Mouse (Mus musculus) layer of hippocampus, postnatal 14 days (tissue): ENCODE data around the gene Phactr3. TPM values are rescaled to one million over a fixed set of nuclear protein-coding genes. Genes with fewer than 3 reads are reported as not detected.

Source experiments
- DNase-seq, 2 experiments: peaks; one replicate each; pipeline ENCODE4 v3.0.0; 2021 to 2022; ENCODE audit warnings: low spot score in 2 of 2, mixed read lengths in 1 of 2
- total RNA-seq, 2 experiments: library from RNA; stranded (reverse); gene quantifications; 2 replicates each; pipeline ENCODE4 v1.2.3; 2021

Gene Phactr3
- total RNA-seq, 2 experiments from 2014 or later, result 134 to 144 TPM

DNA sequence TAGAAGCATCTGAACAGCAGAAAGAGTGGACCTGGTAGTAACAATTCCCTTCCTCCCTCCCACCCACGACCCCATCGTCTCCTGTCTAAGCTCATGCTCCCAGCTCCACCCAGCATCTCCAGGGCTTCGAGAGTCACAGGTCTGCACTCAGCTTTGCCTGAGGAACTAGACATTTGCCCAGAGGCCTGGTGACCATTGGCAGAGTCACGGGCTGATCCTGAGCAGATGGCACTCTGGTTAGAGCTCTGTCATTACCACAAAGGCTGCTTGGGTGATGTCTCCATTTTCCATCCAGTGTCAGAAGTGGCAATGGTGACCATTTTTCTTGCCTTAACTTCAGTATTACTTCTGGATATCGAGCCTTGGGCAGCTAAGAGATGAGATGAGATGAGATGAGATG lies 127.1 kb downstream of the Phactr3 start:
- DNase-seq, result no peak

DNA sequence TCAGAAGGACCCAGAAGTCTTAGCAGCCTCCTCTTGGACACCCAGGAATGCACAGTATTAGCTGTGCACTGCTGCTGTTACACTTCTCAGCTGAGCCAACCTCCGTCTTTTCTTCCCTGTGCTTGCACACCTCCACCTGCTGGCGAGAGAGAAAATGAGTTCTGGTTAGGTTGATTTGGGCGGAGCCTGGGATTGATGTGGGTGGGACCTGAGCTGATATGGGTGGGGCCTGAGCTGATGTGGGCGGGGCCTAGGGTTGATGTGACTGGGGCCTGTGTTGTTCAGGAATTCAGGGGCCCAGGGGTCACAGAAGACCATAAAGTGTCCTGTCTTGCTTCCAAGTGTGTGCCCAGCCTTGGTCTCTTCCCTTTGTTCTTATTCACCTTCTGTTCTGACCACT lies 128.0 kb downstream of the Phactr3 start:
- DNase-seq, result no peak

DNA sequence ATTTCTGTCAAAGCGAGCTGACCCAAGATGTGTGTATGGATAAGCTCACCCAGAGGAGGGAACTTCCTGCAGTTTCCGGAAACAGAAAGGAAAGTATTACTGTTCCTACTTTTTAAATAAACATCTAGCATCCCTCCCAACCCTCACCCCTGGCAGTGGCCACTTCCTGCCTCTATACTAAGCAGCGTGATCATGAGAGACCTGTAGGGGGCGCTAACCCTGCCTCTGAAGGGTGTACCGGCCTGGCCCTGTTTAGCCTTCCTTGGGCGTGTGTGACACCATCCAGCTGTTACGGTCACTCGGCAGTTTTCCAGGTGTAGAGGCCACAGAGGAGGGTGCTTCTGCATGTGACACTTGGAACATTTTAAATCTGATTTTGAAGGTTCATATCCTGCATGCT lies 128.5 kb downstream of the Phactr3 start:
- no peak for DNase-seq

DNA sequence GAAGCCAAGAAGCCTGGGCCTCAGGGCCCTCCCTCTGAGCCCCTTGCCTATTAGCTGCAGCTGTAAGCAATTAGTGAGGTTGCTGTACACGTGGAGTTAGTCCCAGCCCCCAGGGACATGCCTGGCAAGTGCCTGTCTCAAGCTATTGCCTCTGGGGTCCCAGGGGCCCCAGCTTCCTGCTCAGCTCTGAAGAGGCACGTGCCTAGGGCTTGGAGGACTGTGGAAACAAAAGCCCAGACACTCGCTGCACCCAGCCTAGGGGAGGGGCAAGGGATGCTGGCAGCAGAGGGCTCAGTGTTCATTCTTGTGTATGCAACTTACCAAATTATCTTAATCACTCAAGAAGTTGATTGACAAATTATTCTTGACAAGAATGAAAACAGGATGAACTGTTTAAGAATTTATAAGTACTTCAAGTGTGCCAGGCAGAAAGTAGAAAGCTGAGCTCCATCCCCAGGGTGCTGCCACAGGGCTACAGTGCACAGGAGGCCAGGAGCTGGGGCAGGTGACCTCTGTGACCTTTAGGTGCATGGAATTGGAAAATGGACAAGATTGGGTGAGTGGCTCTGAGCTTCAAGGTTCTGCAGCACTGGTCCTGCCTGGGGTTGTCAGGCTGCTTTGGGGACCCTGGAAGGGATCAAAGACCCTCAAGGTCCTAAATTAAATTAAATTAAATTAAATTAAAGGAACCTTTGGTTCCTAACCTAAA lies 138.5 kb downstream of the Phactr3 start:
- DNase-seq, result no peak

DNA sequence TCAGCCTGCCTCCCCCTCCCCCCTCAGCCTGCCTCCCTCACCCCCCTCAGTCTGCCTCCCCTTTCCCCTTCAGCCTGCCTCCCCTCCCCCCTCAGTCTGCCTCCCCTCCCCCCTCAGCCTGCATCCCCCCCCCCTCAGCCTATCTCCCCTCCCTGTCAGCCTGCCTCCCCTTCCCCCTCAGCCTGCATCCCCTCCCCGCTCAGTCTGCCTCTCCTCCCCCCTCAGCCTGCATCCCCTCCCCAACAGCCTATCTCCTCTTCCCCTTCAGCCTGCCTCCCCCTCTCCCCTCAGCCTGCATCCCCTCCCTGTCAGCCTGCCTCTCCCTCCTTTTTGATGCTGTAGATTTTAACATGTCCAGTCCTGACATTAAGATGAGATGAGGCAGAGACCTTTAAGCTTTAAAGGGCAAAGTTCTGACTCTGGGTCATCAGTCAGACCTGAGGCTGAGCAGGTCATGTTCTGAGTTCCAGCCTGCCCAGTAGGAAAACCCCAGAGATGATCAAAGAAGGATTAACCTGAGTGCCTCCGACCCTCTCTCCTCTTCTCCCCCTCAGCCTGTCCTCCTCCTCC lies 139.3 kb downstream of the Phactr3 start:
- no peak for DNase-seq

DNA sequence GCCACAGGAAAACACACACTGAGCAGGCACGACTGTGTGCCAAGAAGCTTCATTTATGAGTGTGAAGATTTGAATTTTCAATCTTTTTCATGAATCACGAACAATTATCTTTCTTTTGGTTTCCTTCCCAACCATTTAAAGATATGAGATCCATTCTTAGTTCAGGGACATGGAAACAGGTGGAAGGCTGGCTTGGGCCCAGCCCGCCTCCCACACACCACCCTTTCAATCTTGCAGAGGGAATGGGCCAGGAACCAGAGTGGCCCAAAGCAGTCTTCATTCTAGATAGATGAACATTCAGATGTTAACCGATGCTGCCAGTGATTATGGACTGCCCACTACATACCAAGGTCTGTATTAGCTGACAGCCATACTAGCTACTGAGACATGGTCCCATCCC lies 144.3 kb downstream of the Phactr3 start:
- DNase-seq, result no peak

DNA sequence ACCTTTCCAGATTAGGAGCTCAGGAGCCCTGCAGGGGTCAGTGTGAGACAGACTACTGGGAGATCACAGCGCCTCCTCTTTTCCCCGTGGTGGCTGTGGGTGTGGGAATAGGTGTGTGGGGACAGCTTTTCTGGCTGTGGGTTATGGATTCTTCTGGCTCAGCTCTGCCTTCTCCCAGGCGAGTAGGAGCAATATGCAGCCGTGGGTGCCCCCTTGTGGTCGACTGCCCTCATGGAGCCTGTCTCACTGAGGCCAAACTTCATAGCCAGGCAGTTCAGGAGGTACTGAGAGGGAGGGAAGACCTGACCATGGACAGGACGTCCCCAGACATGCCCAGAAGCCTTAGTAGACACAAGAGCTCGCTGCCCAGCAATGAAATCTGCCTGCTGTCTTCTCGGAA lies 145.6 kb downstream of the Phactr3 start:
- DNase-seq, result peak; percentile 87 to 92

DNA sequence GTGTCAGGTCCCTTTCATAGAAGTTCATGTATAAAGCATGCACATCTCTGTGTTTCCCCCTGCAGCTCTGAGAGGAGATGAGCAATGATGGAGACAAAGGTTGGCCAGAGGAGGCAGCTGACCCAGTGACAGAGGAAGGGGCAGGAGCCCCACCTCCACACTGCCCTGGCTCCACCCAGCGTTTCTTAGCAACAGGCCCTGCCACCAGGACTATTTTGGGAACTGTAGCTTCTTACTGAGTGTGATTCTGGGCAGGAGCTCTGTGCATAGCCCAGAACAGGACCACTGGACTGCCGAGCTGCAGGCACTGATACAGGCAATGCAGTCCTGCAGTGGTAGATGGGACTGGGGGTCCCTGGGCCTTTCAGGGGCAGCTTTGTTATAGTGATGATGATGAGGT lies 146.7 kb downstream of the Phactr3 start:
- peak in 1 of 2 experiments; percentile 37 for DNase-seq

DNA sequence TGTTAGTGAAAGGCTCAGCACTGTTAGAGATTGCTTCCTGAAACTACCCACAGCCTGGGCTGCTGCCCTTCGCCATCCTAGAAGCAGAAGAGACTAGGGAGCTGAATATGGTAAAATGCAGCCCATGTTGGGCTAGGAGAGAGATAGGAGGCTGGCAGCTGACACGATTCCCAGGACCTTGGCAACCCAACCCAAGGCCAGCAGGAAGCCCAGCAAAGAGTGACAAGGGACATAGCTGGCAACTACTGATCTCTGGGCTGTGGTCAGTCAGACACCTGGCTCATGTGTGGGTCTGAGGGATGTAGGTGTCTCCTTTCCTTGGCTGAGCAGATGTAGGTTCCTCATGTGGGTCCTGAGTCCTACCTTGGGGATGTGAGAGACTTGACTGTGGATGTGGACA lies 152.0 kb downstream of the Phactr3 start:
- DNase-seq, result no peak

DNA sequence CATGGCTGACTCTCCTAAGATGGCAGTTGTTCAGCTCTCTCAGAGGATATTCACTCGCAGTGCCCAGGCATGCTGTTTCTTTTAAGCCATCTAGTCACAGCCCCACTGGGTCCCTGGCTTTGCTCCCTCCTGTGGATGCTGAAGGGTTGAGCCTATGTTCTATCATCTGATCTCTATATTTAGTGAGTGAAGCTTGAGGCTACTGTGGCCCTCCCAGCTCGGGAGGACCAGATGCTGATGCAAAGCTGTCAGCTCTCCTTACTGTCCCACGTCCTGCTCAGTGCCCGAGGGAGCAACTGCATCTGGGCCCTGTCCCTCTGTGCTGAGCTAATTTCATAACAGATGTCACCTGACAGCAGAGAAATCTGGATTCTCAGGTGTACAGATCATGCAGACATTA lies 153.6 kb downstream of the Phactr3 start:
- no peak for DNase-seq

DNA sequence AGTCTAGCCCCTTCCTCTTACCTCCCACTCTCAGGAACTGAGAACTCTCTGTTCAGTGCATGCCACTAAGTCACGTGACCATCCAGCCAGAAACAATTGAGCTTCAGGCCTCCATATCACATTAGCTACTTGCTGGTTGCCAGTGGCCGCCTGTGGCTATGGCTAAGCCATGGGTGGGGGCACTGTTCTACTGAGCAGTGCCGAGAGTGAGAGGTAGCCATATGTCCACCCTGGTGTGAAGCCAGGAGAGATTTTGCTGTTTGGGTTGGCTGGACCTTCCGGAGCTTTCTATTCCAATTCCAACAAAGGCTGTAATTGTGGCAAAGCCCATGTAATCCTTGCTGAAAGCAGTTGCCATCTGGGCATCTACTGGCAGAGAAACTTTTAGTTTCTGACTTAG lies 155.4 kb downstream of the Phactr3 start:
- no peak for DNase-seq

DNA sequence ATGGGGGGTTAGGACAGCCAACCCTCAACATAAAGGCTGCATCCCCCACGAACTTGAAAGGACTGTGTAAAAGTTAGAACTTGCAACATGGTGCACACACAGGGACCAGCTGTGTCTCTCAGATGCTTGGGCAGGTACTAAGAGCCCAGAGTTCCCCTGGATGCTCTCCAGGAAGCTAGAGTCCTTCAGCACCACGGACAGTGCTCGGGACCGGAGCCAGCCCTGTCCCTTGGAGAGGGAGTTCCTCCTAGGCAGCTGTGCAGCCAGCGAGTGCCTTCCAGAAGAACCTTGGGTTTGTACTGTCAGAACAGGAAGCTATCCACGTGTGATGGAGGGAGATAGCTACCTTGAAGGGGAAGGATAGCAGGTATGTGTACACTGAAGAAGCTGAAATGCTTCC lies 158.4 kb downstream of the Phactr3 start:
- DNase-seq, result no peak

DNA sequence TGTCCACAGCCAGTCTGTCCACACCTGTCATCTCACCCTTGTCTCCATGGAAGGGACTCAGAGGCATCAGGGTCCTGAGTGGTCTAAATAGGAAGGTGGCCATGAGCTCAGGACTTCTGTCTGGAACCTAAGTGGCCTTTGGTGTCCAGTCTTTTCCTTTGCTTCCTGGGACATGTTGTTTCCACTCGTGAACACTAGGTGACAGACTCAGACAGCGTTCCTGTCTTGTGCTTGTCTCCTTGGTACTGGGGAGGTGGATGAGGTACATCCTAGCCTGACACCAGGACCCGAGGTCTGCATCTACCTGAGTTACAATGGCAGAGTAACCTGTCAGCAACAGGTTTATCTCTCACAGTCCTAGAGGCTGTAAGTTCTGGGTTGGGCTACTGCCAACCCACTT lies 162.4 kb downstream of the Phactr3 start:
- no peak for DNase-seq

DNA sequence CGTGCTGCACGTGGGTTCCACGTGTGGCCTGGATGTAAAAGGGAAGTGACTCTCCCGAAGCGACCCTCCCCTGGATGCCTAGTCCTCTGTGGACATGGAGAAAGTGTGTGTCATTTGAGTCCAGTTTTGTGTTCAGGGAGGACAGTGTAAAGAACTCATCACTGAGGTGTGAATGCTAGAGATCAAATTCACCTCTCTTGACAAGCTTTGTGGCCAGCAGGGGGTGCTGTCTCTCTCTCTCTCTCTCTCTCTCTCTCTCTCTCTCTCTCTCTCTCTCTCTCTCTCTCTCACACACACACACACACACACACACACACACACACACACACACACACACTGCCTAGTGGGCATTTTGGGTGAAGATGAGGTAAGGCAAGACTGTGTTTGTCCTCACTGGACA lies 168.5 kb downstream of the Phactr3 start:
- DNase-seq, result no peak

DNA sequence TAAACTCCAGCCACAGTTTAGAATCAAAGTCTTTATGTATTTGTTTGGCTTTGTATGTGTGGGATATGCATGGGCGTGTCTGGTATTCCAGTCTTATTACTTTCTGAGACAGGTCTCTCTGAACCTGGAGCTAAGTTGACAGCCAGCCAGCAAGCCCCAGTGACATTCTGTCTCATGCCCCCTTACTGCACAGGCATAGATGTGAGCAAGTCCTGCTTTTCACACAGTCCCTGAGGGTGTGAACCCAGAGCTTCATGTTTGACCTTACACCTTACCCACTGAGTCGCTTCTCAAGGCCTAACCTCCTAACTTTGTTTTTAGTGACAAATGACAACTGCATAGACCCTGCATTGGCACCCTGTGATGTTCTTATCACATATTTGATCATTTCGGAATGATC lies 169.9 kb downstream of the Phactr3 start:
- no peak for DNase-seq

DNA sequence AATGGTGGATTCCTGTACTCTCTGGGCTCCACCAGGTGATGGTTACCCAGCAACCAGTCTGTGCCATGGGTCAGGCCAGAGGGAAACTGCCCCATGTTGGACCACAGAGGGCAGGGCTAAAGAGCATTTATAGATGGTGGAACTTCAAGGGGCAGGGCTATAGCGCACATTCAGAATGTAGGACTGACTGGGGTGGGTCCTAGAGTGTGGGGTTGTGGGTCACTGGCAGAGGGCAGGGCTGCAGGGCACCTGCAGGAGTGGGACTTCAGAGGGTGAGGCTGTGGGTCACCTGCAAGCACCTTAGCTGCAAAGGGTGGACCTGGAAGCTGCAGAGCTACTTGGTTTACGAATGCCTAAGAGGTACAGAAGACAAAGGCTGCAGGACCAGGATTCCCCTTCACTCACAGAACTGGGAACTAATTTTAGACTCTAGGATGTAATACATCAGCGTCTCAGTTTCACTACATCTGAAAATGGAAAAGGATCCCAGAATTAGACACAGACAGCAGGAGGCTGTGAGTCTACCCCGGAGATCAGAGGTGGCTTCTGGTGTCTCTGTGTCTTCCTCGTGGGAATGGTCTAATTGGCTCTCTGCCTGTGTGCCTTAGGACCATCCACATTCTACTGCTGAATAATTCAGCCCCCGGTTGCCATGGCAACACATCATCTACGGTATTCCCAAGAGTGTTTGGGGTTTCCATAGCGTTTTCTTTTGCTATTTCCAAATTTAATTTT lies 184.8 kb downstream of the Phactr3 start:
- DNase-seq, result peak in 1 of 2 experiments; percentile 59

DNA sequence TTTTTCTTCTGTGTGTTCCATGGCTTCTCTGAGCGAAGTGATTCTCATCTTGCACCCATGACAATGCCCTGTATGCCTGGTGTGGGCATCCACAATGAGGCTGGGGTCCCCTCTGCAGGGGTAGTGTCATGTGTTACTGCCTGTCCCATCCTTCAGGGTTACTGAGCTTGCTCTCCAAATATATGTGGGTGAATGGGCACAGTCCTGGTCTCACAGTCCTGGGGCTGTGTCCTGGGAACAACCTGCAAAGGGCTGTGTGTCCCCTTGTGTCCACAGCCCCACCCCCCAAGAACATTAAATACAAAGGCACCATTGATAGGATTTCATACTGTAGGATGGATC lies 185.4 kb downstream of the Phactr3 start:
- no peak for DNase-seq

DNA sequence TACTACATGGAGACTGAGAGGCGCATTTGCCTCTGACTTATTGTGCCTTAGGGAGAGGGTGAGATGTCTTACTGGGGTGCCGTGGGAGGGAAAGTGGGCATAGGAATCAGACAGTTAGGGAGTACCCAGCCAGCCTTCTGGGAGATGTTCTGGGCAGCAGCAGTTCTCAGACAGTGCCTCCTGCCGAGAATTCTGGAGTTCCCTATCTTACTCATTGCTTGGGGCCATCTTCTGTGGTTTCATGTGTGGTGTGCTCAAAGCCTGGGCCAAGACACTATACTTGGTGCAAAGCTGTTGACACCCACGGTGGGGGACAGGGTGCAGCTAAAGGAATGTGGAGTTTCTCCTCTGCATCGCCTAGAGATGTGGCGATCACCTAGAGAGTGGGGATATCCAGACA lies 185.9 kb downstream of the Phactr3 start:
- no peak for DNase-seq

DNA sequence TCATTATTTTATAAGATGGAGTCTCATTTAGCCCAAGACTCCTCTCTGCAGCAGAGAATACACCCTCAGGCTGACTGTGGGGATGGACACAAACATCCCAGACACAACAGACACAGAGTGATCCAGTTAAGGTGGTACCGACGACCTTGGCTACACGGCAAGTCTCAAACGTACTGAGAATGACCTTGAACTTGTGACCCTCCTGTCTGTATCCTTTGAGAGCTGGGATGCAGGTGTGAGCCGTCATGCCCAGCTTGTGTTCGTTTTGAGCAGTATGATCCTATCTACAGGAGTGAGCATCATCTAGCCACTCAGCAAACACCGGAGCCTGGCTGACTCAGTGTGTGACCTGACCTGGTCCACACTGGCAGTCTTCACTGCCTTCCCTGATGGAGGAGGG lies 194.8 kb downstream of the Phactr3 start:
- no peak for DNase-seq

DNA sequence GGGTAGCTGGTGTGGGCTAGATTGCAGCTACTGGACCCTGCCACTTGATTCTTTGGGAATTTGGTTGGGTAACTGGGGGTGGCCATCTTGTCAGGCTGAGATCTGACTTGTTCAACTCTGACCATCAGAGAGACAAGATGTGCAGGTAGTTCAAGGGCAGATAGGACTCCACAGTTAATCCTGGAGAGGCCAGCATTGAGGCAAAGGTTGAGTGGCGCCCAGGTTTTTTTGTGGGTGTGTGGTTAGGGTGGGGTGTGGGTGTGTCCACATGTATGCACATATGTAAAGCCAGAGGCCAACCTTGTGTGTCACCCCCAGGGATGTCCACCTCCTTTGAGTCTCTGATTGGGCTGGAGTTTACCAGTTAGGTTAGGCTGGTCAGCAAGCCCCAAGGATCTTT lies 197.5 kb downstream of the Phactr3 start:
- no peak for DNase-seq

DNA sequence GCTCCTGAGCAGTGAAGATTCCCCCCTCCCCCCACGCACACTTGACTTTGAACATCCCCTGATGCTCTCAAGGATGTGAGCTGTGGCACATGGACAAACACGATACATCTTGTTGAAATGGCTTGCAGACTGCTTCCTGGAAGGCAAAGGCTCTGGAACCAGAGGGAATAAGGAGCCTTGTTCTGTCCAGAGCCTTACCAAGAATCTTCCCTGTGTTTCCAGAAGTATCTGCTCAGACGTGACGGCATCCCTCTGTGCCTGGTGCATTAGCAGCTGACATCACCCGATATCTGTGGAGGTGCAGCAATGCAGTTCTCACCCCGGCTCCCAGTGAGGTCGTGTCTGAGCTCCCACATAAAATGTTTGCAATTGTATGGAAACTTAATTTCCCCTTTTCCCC lies 201.0 kb downstream of the Phactr3 start:
- DNase-seq, result no peak

DNA sequence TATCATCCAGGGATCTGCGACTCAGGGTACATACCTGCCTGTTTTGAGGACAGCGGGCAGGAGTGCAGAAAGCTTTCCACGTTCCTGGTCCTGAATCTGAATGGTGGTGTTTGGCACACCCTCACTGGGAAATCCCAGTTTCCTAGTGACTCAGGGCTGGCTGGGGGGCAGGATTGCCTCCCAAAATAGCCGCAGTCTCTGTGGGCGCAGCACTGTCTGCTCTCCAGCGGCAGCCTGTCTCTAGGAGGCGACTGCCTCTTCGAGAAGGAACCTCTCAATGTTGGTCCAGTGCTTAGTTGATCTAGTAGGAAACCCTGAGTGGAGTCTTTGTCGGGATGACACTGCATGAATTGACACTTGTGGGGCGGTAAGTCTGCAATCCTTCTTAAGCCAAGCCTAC lies 202.5 kb downstream of the Phactr3 start:
- no peak for DNase-seq

DNA sequence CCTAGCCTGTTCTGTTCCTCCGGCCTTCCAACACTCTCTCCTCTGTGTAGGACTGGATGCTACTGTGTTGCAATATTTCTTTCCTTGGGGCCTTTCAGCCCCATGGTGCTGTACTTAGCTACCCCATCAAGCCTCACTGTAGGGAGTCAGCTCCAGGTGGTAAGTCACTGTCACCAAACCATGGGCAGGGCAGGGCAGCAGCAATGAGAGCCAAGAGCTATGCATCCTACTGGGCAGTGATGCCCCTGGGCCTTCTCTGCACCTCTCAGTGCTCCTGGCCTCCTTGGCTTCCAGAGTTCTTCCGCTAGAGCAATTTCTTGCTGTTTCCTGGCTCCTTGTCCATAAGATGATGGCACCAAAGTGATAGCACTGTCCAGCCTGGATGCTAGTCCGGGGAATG lies 205.6 kb downstream of the Phactr3 start:
- no peak for DNase-seq
